Mouse (Mus musculus) kidney, adult 2 months (tissue): ENCODE measurements at regions not wholly inside any gene's neighbourhood (a gene's known extent, or its start where the extent isn't known, plus 50 kb on each side); places are given as distances from the start of the nearest gene placed in this dataset.

ENCODE experiments used
- DNase-seq: peaks from one replicate; pipeline ENCODE4 v3.0.0; 2021
- H3K27ac ChIP-seq: fragments of 200-500 bp; 2 replicates; pipeline ENCODE4 v1.5.1; 2012; ENCODE audit warnings: low read depth, low read length, control low read depth, inconsistent platforms; ENCODE audit not compliant: insufficient read depth
- H3K27me3 ChIP-seq: fragments of 200-500 bp; replicated peaks from 2 replicates; pipeline ENCODE4 v1.6.1; 2012; ENCODE audit warnings: mild to moderate bottlenecking, moderate library complexity, low read length, inconsistent platforms; ENCODE audit not compliant: control insufficient read depth, insufficient read depth
- H3K36me3 ChIP-seq: fragments of 200-500 bp; 2 replicates; pipeline ENCODE4 v1.6.1; 2012; ENCODE audit warnings: mild to moderate bottlenecking, moderate library complexity, low read length, inconsistent platforms; ENCODE audit not compliant: control insufficient read depth, insufficient read depth
- H3K4me1 ChIP-seq: fragments of 200-500 bp; 2 replicates; pipeline ENCODE4 v1.6.1; 2011; ENCODE audit warnings: low read length; ENCODE audit not compliant: control insufficient read depth, insufficient read depth
- H3K4me3 ChIP-seq: fragments of 200-500 bp; 2 replicates; pipeline ENCODE4 v1.5.1; 2011; ENCODE audit warnings: mild to moderate bottlenecking, low read depth, low read length, control low read depth; ENCODE audit not compliant: insufficient read depth
- CTCF ChIP-seq: fragments of 200-500 bp; conservative IDR thresholded peaks from 2 replicates; pipeline ENCODE4 v1.5.1; 2011; ENCODE audit warnings: low read depth, mild to moderate bottlenecking, control low read depth, low read length, moderate library complexity, mixed read lengths; ENCODE audit not compliant: insufficient read depth, insufficient read length
- POLR2A ChIP-seq: fragments of 200-500 bp; IDR thresholded peaks from one replicate; pipeline ENCODE4 v1.6.1; 2011; ENCODE audit warnings: low read depth, low read length, control low read depth
- WGBS: fragments of 180-500 bp; shearing (Covaris S2); methylation state at CpG from one replicate; pipeline ENCODE4 v1.1.7; 2018; 5-methylcytosine and 5-hydroxymethylcytosine counted together

- WGBS, result 81% methylated on average over 3 of the region's 3 CpGs
- H3K4me3 ChIP-seq, result no peak overlapping the region
- no peak for TF ChIP-seq POLR2A
- no peak for TF ChIP-seq CTCF
These were observed 71.7 kb upstream of the Dlg1 start for GRCm38 (mm10) chr16:31591565-31591964.

GRCm38 (mm10) chr16:31592014-31592871 is 71.0 kb upstream of the Dlg1 start:
- 4% methylated on average over 7 of the region's 7 CpGs for WGBS
- DNase-seq, result peak; percentile 53
- no peak for TF ChIP-seq POLR2A
- TF ChIP-seq CTCF, result no peak
- Histone ChIP-seq H3K36me3 (no peaks in the 10 kb centered on the region), H3K4me1 (no peaks in the 10 kb centered on the region), H3K27ac (no peak overlapping the region; the same call in 1 of the 2 replicates), H3K4me3 (no peak overlapping the region), H3K27me3 (no peaks in the 10 kb centered on the region)

More at GRCm38 (mm10) chr16:31591565-31591964, 71.7 kb upstream of the Dlg1 start:
- Histone ChIP-seq H3K4me1 (no peaks in the 10 kb centered on the region), H3K36me3 (no peaks in the 10 kb centered on the region), H3K27ac (no peak overlapping the region), H3K27me3 (no peaks in the 10 kb centered on the region)
- DNase-seq, result no peak

- TF ChIP-seq CTCF (no peak), POLR2A (no peak)
- no peak overlapping the region for H3K27ac ChIP-seq
- no peaks in the 10 kb centered on the region for H3K27me3 ChIP-seq
- no peaks in the 10 kb centered on the region for H3K4me1 ChIP-seq
- no peak overlapping the region for H3K4me3 ChIP-seq
- no peak for DNase-seq
- 44% methylated on average over 9 of the region's 9 CpGs for WGBS
- H3K36me3 ChIP-seq, result no peaks in the 10 kb centered on the region
These were observed 70.1 kb upstream of the Dlg1 start for GRCm38 (mm10) chr16:31592973-31593683.

GRCm38 (mm10) chr16:31597965-31598364 is 65.3 kb upstream of the Dlg1 start:
- DNase-seq, result no peak
- TF ChIP-seq POLR2A (no peak), CTCF (no peak)
- Histone ChIP-seq H3K27ac (no peak overlapping the region), H3K27me3 (no peaks in the 10 kb centered on the region), H3K4me1 (no peaks in the 10 kb centered on the region), H3K4me3 (no peak overlapping the region), H3K36me3 (no peaks in the 10 kb centered on the region)
- 81% methylated on average over 5 of the region's 5 CpGs for WGBS

DNA sequence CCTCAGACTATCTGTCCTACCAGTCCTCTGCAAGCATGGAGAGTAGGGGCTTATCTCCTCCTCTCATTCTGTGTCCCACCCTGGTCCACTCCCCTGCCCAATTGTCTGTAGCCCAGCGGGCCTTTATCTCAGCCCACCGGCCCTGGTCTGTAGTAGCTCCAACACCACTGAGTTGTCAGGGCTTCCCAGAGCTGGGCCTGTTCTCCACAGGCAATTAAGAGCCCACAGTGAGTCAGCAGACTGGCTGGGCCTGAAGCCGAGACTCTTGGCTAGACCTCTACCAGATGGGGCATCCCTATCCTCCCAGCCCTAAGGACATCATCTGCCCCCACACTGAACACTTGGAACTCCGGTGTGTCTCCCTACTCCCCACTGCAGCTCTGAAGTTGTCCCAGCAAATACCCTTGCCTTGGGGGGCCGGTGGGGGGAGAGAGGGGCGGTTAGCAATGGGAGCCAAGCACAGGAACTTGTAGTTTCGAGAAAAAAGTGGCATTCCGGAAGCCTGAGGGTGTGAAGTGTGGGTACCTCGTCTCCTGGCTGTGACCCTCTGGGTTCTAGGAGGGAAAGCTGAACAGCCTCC is 64.7 kb upstream of the Dlg1 start:
- 91% methylated on average over 9 of the region's 9 CpGs for WGBS
- Histone ChIP-seq H3K4me3 (no peak overlapping the region), H3K27me3 (no peaks in the 10 kb centered on the region), H3K4me1 (no peaks in the 10 kb centered on the region), H3K36me3 (no peaks in the 10 kb centered on the region), H3K27ac (no peak overlapping the region)
- DNase-seq, result no peak
- TF ChIP-seq CTCF, result no peak

GRCm38 (mm10) chr16:31598989-31599421 is 64.2 kb upstream of the Dlg1 start:
- no peak for DNase-seq
- 93% methylated on average over 6 of the region's 6 CpGs for WGBS
- no peaks in the 10 kb centered on the region for H3K4me1 ChIP-seq

GRCm38 (mm10) chr16:31601278-31601677 is 62.0 kb upstream of the Dlg1 start:
- no peaks in the 10 kb centered on the region for H3K36me3 ChIP-seq

More at GRCm38 (mm10) chr16:31598989-31599421, 64.2 kb upstream of the Dlg1 start:
- Histone ChIP-seq H3K27ac (no peak overlapping the region), H3K4me3 (no peak overlapping the region), H3K36me3 (no peaks in the 10 kb centered on the region), H3K27me3 (no peaks in the 10 kb centered on the region)
- TF ChIP-seq POLR2A (no peak), CTCF (no peak)

More at GRCm38 (mm10) chr16:31601278-31601677, 62.0 kb upstream of the Dlg1 start:
- TF ChIP-seq CTCF, result no peak
- TF ChIP-seq POLR2A, result no peak
- WGBS, result 96% methylated on average over 3 of the region's 3 CpGs
- Histone ChIP-seq H3K27me3 (no peaks in the 10 kb centered on the region), H3K4me1 (no peaks in the 10 kb centered on the region), H3K4me3 (no peak overlapping the region), H3K27ac (no peak overlapping the region)
- no peak for DNase-seq
